Mouse (Mus musculus): ENCODE measurements around the gene Slc41a3.

Slc41a3 gene

GRCm38 (mm10) chr6:90604533-90605297 lies at the start of gene Slc41a3:
Slc41a3 (plus strand) TSS chr6:90604725.
- peak; percentile 92 to 93 for DNase-seq

- DNase-seq = no peak
Observed at GRCm38 (mm10) chr6:90556534-90557058, 47.9 kb upstream of the Slc41a3 start.

- no peak for DNase-seq
Observed at GRCm38 (mm10) chr6:90557077-90557476, 47.4 kb upstream of the Slc41a3 start.

GRCm38 (mm10) chr6:90557829-90558693 lies 46.5 kb upstream of the Slc41a3 start:
- no peak for DNase-seq

- no peak for DNase-seq
Observed at GRCm38 (mm10) chr6:90560390-90561058, 44.0 kb upstream of the Slc41a3 start.

GRCm38 (mm10) chr6:90561234-90561781 lies 43.2 kb upstream of the Slc41a3 start:
- no peak for DNase-seq

- no peak for DNase-seq
Observed at GRCm38 (mm10) chr6:90564240-90564639, 40.3 kb upstream of the Slc41a3 start.

GRCm38 (mm10) chr6:90565357-90566215 lies 38.9 kb upstream of the Slc41a3 start:
- DNase-seq = no peak

GRCm38 (mm10) chr6:90567486-90567885 lies 37.0 kb upstream of the Slc41a3 start:
- DNase-seq = no peak

GRCm38 (mm10) chr6:90567928-90568327 lies 36.6 kb upstream of the Slc41a3 start:
- no peak for DNase-seq

- DNase-seq = no peak
Observed at GRCm38 (mm10) chr6:90568721-90569120, 35.8 kb upstream of the Slc41a3 start.

- no peak for DNase-seq
Observed at GRCm38 (mm10) chr6:90569736-90570383, 34.7 kb upstream of the Slc41a3 start.

- no peak for DNase-seq
Observed at GRCm38 (mm10) chr6:90570392-90570791, 34.1 kb upstream of the Slc41a3 start.

- peak; percentile 82 to 87 for DNase-seq
Observed at GRCm38 (mm10) chr6:90575261-90575715, 29.2 kb upstream of the Slc41a3 start.

- no peak for DNase-seq
Observed at GRCm38 (mm10) chr6:90578174-90578573, 26.4 kb upstream of the Slc41a3 start.

GRCm38 (mm10) chr6:90582331-90582730 lies 22.2 kb upstream of the Slc41a3 start:
- no peak for DNase-seq

- DNase-seq = no peak
Observed at GRCm38 (mm10) chr6:90588113-90588512, 16.4 kb upstream of the Slc41a3 start.

- no peak for DNase-seq
Observed at GRCm38 (mm10) chr6:90590707-90591106, 13.8 kb upstream of the Slc41a3 start.

GRCm38 (mm10) chr6:90594972-90595371 lies 9.6 kb upstream of the Slc41a3 start:
- DNase-seq = no peak

GRCm38 (mm10) chr6:90597060-90597459 lies 7.5 kb upstream of the Slc41a3 start:
- DNase-seq = no peak

- DNase-seq = peak; percentile 76 to 90
Observed at GRCm38 (mm10) chr6:90597592-90597991, 6.9 kb upstream of the Slc41a3 start.

Measured in cerebellum, adult 18-20 months (tissue).